Comparison of ENCODE assay signal across 18 mouse cellular contexts in the genomic region with DNA sequence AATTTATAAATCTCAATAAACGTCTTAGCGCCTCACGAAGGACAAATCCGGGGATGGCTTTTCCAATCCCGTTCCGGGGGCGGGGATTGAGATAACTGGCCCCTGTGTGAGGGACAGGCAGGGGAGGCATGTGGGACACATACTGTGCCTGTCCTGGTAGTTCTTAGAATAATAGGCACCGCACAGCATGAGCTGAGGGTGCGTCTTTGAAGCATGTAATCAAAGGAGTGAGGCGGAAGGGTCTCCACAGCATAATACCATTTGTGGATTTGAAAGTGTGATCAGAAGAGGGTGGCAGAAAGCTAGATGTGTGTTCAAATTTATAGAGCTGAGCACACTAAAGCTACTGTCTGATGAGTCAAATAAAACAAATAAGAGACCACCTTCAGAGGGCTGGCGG. TPM values are rescaled to one million over a fixed set of nuclear protein-coding genes. Genes with fewer than 3 reads are reported as not detected.
A peak's percentile ranks its signal among the peaks of the same experiment; 100 is the strongest.
DNase-seq lines count a peak whose midpoint lies in the region; ATAC-seq and TF ChIP-seq lines count a peak whose summit lies in the region.
"Had no signal": no experiment of that assay in that cellular context is flagged by ENCODE, and none has a peak within 500 bp of the region (broad histone marks: within the 10 kb centered on the region; RNA-seq: fewer than 3 reads in every experiment).

No protein-coding gene starts in this region.

- H3K9me3 ChIP-seq in midbrain, embryonic 14.5 days (ENCODE audit: control insufficient read depth, low read length), result no peaks in the 10 kb centered on the region
- no peaks in the 10 kb centered on the region for H3K9me3 ChIP-seq in midbrain, postnatal 0 days (ENCODE audit: low read length)
- H3K9me3 ChIP-seq: embryonic facial prominence, embryonic 10.5 days; embryonic facial prominence, embryonic 12.5 days; forebrain, embryonic 13.5 days; forebrain, embryonic 15.5 days had no signal

- no peak for TF ChIP-seq CTCF in midbrain, postnatal 0 days (IDR thresholded peaks at IDR 0.05)

- no peak overlapping the region for H3K9ac ChIP-seq in midbrain, embryonic 14.5 days (replicated peaks; ENCODE audit: low read length)
- H3K9ac ChIP-seq in midbrain, postnatal 0 days (replicated peaks; ENCODE audit: low read length, poor library complexity, severe bottlenecking), result no peak overlapping the region
- H3K9ac ChIP-seq: embryonic facial prominence, embryonic 12.5 days; forebrain, embryonic 13.5 days; forebrain, embryonic 15.5 days; forebrain, postnatal 0 days had no signal

- H3K27me3 ChIP-seq in midbrain, embryonic 14.5 days (ENCODE audit: control insufficient read depth, insufficient read depth, low read length), result peaks cover 12% of the 10 kb centered on the region; the same call in 1 of the 2 replicates
- no peaks in the 10 kb centered on the region; the same call in 1 of the 2 replicates for H3K27me3 ChIP-seq in midbrain, postnatal 0 days (ENCODE audit: insufficient read depth, low read length)

- no peak for ATAC-seq in midbrain, embryonic 14.5 days (ENCODE audit: low FRiP score, low TSS enrichment)
- ATAC-seq in midbrain, postnatal 0 days (ENCODE audit: low FRiP score), result no peak
- no peak for ATAC-seq in frontal cortex, adult (ENCODE audit: low TSS enrichment)
- ATAC-seq: forebrain, embryonic 13.5 days; forebrain, embryonic 15.5 days; forebrain, postnatal 0 days had no signal

- H3K27ac ChIP-seq in midbrain, embryonic 14.5 days (replicated peaks; ENCODE audit: low read depth, low read length), result no peak overlapping the region
- no peak overlapping the region for H3K27ac ChIP-seq in midbrain, postnatal 0 days (ENCODE audit: low read depth, low read length)
- H3K27ac ChIP-seq: embryonic facial prominence, embryonic 10.5 days; embryonic facial prominence, embryonic 12.5 days; forebrain, embryonic 13.5 days; forebrain, embryonic 15.5 days had no signal

- no peak overlapping the region for H3K4me2 ChIP-seq in midbrain, embryonic 14.5 days (ENCODE audit: low read length)
- no peak overlapping the region for H3K4me2 ChIP-seq in midbrain, postnatal 0 days (ENCODE audit: low read depth, low read length, poor library complexity, severe bottlenecking)
- H3K4me2 ChIP-seq: embryonic facial prominence, embryonic 12.5 days; forebrain, embryonic 13.5 days; forebrain, embryonic 15.5 days had no signal

- WGBS in midbrain, embryonic 14.5 days, result 10% methylated on average over 11 of the region's 11 CpGs
- WGBS in midbrain, postnatal 0 days, result 18% methylated on average over 11 of the region's 11 CpGs

- peak; percentile 52 for DNase-seq in midbrain, embryonic 14.5 days
- DNase-seq in midbrain, postnatal 0 days (ENCODE audit: low spot score), result no peak
- DNase-seq in retina, postnatal 1 day, result peak; percentile 56
- no peak for DNase-seq in retina, embryonic 14.5 days (ENCODE audit: low spot score)
- DNase-seq: adrenal gland, adult 2 months; adrenal gland, postnatal 10 days; adrenal gland, postnatal 25 days; cerebellum, adult 2 months; cerebellum, adult 9-10 months; cerebellum, postnatal 10 days; cerebellum, postnatal 25 days; forebrain, postnatal 0 days had no signal

- H3K4me3 ChIP-seq in midbrain, embryonic 14.5 days (replicated peaks; ENCODE audit: low read depth, low read length), result no peak overlapping the region
- no peak overlapping the region for H3K4me3 ChIP-seq in midbrain, postnatal 0 days (ENCODE audit: low read depth, low read length)
- H3K4me3 ChIP-seq: embryonic facial prominence, embryonic 10.5 days; embryonic facial prominence, embryonic 12.5 days; forebrain, embryonic 13.5 days; forebrain, embryonic 15.5 days had no signal

- H3K36me3 ChIP-seq in midbrain, embryonic 14.5 days (ENCODE audit: control insufficient read depth, insufficient read depth, low read length), result no peaks in the 10 kb centered on the region
- H3K36me3 ChIP-seq in midbrain, postnatal 0 days (ENCODE audit: insufficient read depth, low read length), result no peaks in the 10 kb centered on the region
- H3K36me3 ChIP-seq: embryonic facial prominence, embryonic 10.5 days; embryonic facial prominence, embryonic 12.5 days; forebrain, embryonic 15.5 days had no signal

- H3K4me1 ChIP-seq in midbrain, embryonic 14.5 days (ENCODE audit: control insufficient read depth, insufficient read depth, low read length), result peaks cover 31% of the 10 kb centered on the region
- H3K4me1 ChIP-seq in midbrain, postnatal 0 days (ENCODE audit: insufficient read depth, low read length), result peaks cover 18% of the 10 kb centered on the region

RNA-seq across cellular contexts. Expression of a gene that starts 11.7 kb away (rescaled TPM):
- 15.8 and 18.4 TPM in 2 replicates for polyA plus RNA-seq in midbrain, embryonic 14.5 days (2014; fragmentation: Nextera tagmentation; extraction: Ambion mirVana)
- total RNA-seq in midbrain, postnatal 0 days (2014; rRNA removed), result 41.3 and 47.9 TPM in 2 replicates
- 21.9 and 23.2 TPM in 2 replicates for polyA plus RNA-seq in midbrain, postnatal 0 days (2015; fragmentation: Nextera tagmentation; extraction: Ambion mirVana)
- total RNA-seq: MEL had no signal

RNA-seq across cellular contexts. Expression of a gene that starts 41.3 kb away (rescaled TPM):
- polyA plus RNA-seq in midbrain, embryonic 14.5 days (2014; fragmentation: Nextera tagmentation; extraction: Ambion mirVana), result 60.8 and 65.2 TPM in 2 replicates
- total RNA-seq in midbrain, postnatal 0 days (2014; rRNA removed), result 89.6 and 98.9 TPM in 2 replicates
- polyA plus RNA-seq in midbrain, postnatal 0 days (2015; fragmentation: Nextera tagmentation; extraction: Ambion mirVana), result 68.7 and 69.3 TPM in 2 replicates

Comparison
In these comparisons a context has a peak if more than half of its experiments do, and no peak if none do; other contexts are left out.
1. DNase-seq: peak in midbrain, embryonic 14.5 days (single experiment) and retina, postnatal 1 day (single experiment); none in midbrain, postnatal 0 days (single experiment) and retina, embryonic 14.5 days (single experiment).